Mouse (Mus musculus): ENCODE results near the gene Hoxb1.

GRCm38 (mm10) chr11:96372519-96372918 lies 7.0 kb downstream of the Hoxb1 start:
- no peak for TF ChIP-seq CTCF (IDR thresholded peaks at IDR 0.05; ENCODE audit: low read depth)
- no peak for TF ChIP-seq EP300 (IDR thresholded peaks at IDR 0.05; ENCODE audit: low read depth)

Data from heart, postnatal 0 days (tissue).